Mouse (Mus musculus): ENCODE results near the gene 1700012A03Rik. TPM values are rescaled to one million over a fixed set of nuclear protein-coding genes. Genes with fewer than 3 reads are reported as not detected.

The 1700012A03Rik gene
- polyA plus RNA-seq (2012; rRNA removed): not detected in 2 replicates

GRCm38 (mm10) chr6:32049951-32050345, at the start of gene 1700012A03Rik:
Gene 1700012A03Rik, plus strand, starts transcription at chr6:32050246.

